Mouse (Mus musculus): ENCODE measurements around the gene Clip2. TPM values are rescaled to one million over a fixed set of nuclear protein-coding genes. Genes with fewer than 3 reads are reported as not detected.
"Not testable (repeated sequence)": the region's sequence is repeated elsewhere in the genome, so short reads cannot be mapped to it uniquely, and the experiment has no call there.

Clip2 gene
- polyA plus RNA-seq, 1 experiment = 10.1 TPM

GRCm38 (mm10) chr5:134488596-134488995 is 63.6 kb downstream of the Clip2 start:
- Histone ChIP-seq H3K36me3 (ENCODE audit: control insufficient read depth, insufficient read depth, low read length) (no peaks in the 10 kb centered on the region), H3K4me1 (ENCODE audit: control insufficient read depth, insufficient read depth, insufficient read length) (peaks cover 4% of the 10 kb centered on the region; the same call in 1 of the 2 replicates), H3K27ac (ENCODE audit: insufficient read depth, low read length) (no peak overlapping the region), H3K27me3 (ENCODE audit: control insufficient read depth, insufficient read depth, low read length) (no peaks in the 10 kb centered on the region), H3K4me3 (ENCODE audit: extremely low read depth, insufficient read depth, insufficient read length) (no peak overlapping the region)
- TF ChIP-seq CTCF (IDR thresholded peaks at IDR 0.05; ENCODE audit: extremely low read depth, insufficient read depth, insufficient read length, insufficient replicate concordance) = no peak
- no peak for TF ChIP-seq POLR2A (IDR thresholded peaks at IDR 0.05; ENCODE audit: low read depth, low read length)
- WGBS = 88% methylated on average over 4 of the region's 4 CpGs
- no peak for DNase-seq (ENCODE audit: low read depth in 1 of 2, low spot score in 2 of 2)

GRCm38 (mm10) chr5:134488042-134488441 is 64.2 kb downstream of the Clip2 start:
- WGBS = 88% methylated on average over 10 of the region's 10 CpGs
- no peak for DNase-seq (ENCODE audit: low read depth in 1 of 2, low spot score in 2 of 2)
- Histone ChIP-seq H3K4me1 (ENCODE audit: control insufficient read depth, insufficient read depth, insufficient read length) (peaks cover 4% of the 10 kb centered on the region; the same call in 1 of the 2 replicates), H3K36me3 (ENCODE audit: control insufficient read depth, insufficient read depth, low read length) (no peaks in the 10 kb centered on the region), H3K27ac (ENCODE audit: insufficient read depth, low read length) (no peak overlapping the region), H3K4me3 (ENCODE audit: extremely low read depth, insufficient read depth, insufficient read length) (no peak overlapping the region), H3K27me3 (ENCODE audit: control insufficient read depth, insufficient read depth, low read length) (no peaks in the 10 kb centered on the region)
- no peak for TF ChIP-seq POLR2A (IDR thresholded peaks at IDR 0.05; ENCODE audit: low read depth, low read length)
- no peak for TF ChIP-seq CTCF (IDR thresholded peaks at IDR 0.05; ENCODE audit: extremely low read depth, insufficient read depth, insufficient read length, insufficient replicate concordance)

DNA sequence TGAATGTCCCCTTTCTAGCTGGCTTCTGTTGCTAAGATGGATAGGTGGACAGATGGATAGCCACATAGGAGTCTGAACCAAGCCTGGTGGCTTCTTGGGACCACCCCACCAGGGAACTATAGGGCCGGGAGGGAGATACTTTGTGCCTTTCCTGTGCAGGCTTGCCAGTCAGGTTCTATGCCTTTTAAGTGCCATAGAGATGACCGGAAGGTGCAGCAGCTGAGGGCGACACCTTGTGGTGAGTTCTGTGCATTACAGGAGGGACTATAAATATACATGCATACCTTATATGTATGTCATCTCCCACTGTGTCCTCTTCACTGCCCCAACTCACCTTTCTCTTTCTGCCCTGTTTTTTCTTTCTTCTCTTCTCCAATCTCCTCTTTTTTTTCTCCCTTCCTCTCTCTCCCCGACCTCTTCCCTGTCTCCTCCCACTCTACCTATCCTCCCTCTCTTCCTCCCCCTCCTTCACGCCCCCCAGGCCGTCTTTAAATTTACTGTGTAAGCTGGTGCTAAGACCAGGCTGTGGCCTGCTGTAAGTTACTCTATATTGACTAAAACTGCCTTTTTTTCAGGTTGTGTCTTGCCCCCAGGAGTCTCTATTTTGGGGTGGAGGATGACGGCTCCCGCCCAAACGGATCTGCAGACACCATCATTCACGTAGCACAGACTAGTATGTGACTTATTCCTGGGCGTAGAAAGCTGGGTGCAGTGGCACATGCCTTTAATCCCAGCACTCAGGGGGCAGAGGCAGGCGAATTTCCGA is 66.2 kb downstream of the Clip2 start:
- TF ChIP-seq POLR2A (IDR thresholded peaks at IDR 0.05; ENCODE audit: low read depth, low read length) (no peak), CTCF (IDR thresholded peaks at IDR 0.05; ENCODE audit: extremely low read depth, insufficient read depth, insufficient read length, insufficient replicate concordance) (peak; percentile 79; the same call in 1 of the 2 replicates)
- Histone ChIP-seq H3K4me1 (ENCODE audit: control insufficient read depth, insufficient read depth, insufficient read length) (peaks cover 4% of the 10 kb centered on the region; the same call in 1 of the 2 replicates), H3K4me3 (ENCODE audit: extremely low read depth, insufficient read depth, insufficient read length) (no peak overlapping the region), H3K27ac (ENCODE audit: insufficient read depth, low read length) (no peak overlapping the region), H3K27me3 (ENCODE audit: control insufficient read depth, insufficient read depth, low read length) (no peaks in the 10 kb centered on the region), H3K36me3 (ENCODE audit: control insufficient read depth, insufficient read depth, low read length) (no peaks in the 10 kb centered on the region)
- WGBS = 61% methylated on average over 13 of the region's 13 CpGs
- peak; percentile 55 to 56 for DNase-seq (ENCODE audit: low read depth in 1 of 2, low spot score in 2 of 2)

- no peaks in the 10 kb centered on the region for H3K27me3 ChIP-seq (ENCODE audit: control insufficient read depth, insufficient read depth, low read length)
- H3K4me3 ChIP-seq (ENCODE audit: extremely low read depth, insufficient read depth, insufficient read length) = no peak overlapping the region
- peaks cover 4% of the 10 kb centered on the region; the same call in 1 of the 2 replicates for H3K4me1 ChIP-seq (ENCODE audit: control insufficient read depth, insufficient read depth, insufficient read length)
- H3K27ac ChIP-seq (ENCODE audit: insufficient read depth, low read length) = no peak overlapping the region
- TF ChIP-seq CTCF (IDR thresholded peaks at IDR 0.05; ENCODE audit: extremely low read depth, insufficient read depth, insufficient read length, insufficient replicate concordance) (no peak), POLR2A (IDR thresholded peaks at IDR 0.05; ENCODE audit: low read depth, low read length) (no peak)
- H3K36me3 ChIP-seq (ENCODE audit: control insufficient read depth, insufficient read depth, low read length) = no peaks in the 10 kb centered on the region
- no peak for DNase-seq (ENCODE audit: low read depth in 1 of 2, low spot score in 2 of 2)
- WGBS = 90% methylated on average over 7 of the region's 7 CpGs
Measured at GRCm38 (mm10) chr5:134485183-134485730, 67.0 kb downstream of the Clip2 start.

- Histone ChIP-seq H3K4me3 (ENCODE audit: extremely low read depth, insufficient read depth, insufficient read length) (no peak overlapping the region), H3K27me3 (ENCODE audit: control insufficient read depth, insufficient read depth, low read length) (no peaks in the 10 kb centered on the region), H3K27ac (ENCODE audit: insufficient read depth, low read length) (no peak overlapping the region), H3K36me3 (ENCODE audit: control insufficient read depth, insufficient read depth, low read length) (no peaks in the 10 kb centered on the region), H3K4me1 (ENCODE audit: control insufficient read depth, insufficient read depth, insufficient read length) (no peaks in the 10 kb centered on the region)
- TF ChIP-seq CTCF (IDR thresholded peaks at IDR 0.05; ENCODE audit: extremely low read depth, insufficient read depth, insufficient read length, insufficient replicate concordance) (no peak), POLR2A (IDR thresholded peaks at IDR 0.05; ENCODE audit: low read depth, low read length) (no peak)
- 91% methylated on average over 1 of the region's 1 CpGs for WGBS
- DNase-seq (ENCODE audit: low read depth in 1 of 2, low spot score in 2 of 2) = no peak
Measured at GRCm38 (mm10) chr5:134483291-134483690, 68.9 kb downstream of the Clip2 start.

DNA sequence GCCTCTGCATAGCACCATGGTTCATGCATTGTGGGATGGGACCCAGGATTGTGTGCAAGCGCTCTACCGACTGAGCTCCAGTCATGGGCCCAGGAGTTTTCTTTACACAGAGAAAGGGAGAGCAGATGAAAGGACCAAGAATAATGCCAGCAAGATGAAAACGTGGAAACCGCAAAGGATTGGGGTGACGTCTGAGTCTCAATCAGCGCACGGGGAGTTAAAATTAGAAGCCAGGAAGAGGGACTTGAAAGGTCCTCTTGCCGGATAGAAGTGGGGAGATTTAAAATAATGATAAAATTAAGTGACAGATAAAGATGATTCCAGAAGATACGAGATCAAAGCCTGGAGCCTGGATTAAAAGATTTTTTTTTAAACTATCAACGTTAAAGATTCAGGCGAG is 69.9 kb downstream of the Clip2 start:
- no peak for DNase-seq (ENCODE audit: low read depth in 1 of 2, low spot score in 2 of 2)
- Histone ChIP-seq H3K4me3 (ENCODE audit: extremely low read depth, insufficient read depth, insufficient read length) (no peak overlapping the region), H3K36me3 (ENCODE audit: control insufficient read depth, insufficient read depth, low read length) (no peaks in the 10 kb centered on the region), H3K27me3 (ENCODE audit: control insufficient read depth, insufficient read depth, low read length) (no peaks in the 10 kb centered on the region), H3K27ac (ENCODE audit: insufficient read depth, low read length) (no peak overlapping the region), H3K4me1 (ENCODE audit: control insufficient read depth, insufficient read depth, insufficient read length) (no peaks in the 10 kb centered on the region)
- TF ChIP-seq CTCF (IDR thresholded peaks at IDR 0.05; ENCODE audit: extremely low read depth, insufficient read depth, insufficient read length, insufficient replicate concordance) (no peak), POLR2A (IDR thresholded peaks at IDR 0.05; ENCODE audit: low read depth, low read length) (no peak)
- WGBS = 64% methylated on average over 11 of the region's 11 CpGs

DNA sequence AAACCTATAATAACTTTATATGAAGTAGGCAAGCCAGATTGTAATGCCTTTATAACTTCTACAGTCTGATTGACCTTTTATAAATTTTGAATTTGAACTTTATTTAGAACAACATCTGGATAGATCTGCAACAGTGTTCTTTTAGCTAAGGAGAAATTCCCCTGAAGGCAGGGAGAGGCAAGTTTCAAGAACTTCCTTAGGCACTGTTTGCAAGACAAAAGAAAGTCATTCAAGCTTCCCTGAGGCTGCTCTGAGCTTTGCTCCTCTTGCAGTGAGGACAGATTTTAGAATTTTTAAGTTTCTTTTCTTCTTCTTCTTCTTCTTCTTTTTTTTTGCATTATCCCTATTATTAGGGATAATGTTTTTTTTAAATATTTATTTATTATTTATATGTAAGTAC is 73.3 kb downstream of the Clip2 start:
- not testable (repeated sequence) for H3K4me1 ChIP-seq (ENCODE audit: control insufficient read depth, insufficient read depth, insufficient read length); H3K36me3 ChIP-seq (ENCODE audit: control insufficient read depth, insufficient read depth, low read length); H3K4me3 ChIP-seq (ENCODE audit: extremely low read depth, insufficient read depth, insufficient read length); H3K27me3 ChIP-seq (ENCODE audit: control insufficient read depth, insufficient read depth, low read length); DNase-seq (ENCODE audit: low read depth in 1 of 2, low spot score in 2 of 2); H3K27ac ChIP-seq (ENCODE audit: insufficient read depth, low read length)

GRCm38 (mm10) chr5:134475686-134476085 is 76.5 kb downstream of the Clip2 start:
- H3K27me3 ChIP-seq (ENCODE audit: control insufficient read depth, insufficient read depth, low read length); H3K36me3 ChIP-seq (ENCODE audit: control insufficient read depth, insufficient read depth, low read length); H3K4me3 ChIP-seq (ENCODE audit: extremely low read depth, insufficient read depth, insufficient read length); H3K27ac ChIP-seq (ENCODE audit: insufficient read depth, low read length); H3K4me1 ChIP-seq (ENCODE audit: control insufficient read depth, insufficient read depth, insufficient read length); DNase-seq (ENCODE audit: low read depth in 1 of 2, low spot score in 2 of 2): not testable (repeated sequence)
- WGBS = 94% methylated on average over 7 of the region's 7 CpGs
